Mouse (Mus musculus): ENCODE measurements around the gene Dcun1d5. TPM values are rescaled to one million over a fixed set of nuclear protein-coding genes. Genes with fewer than 3 reads are reported as not detected.
"Not testable (repeated sequence)": the region's sequence is repeated elsewhere in the genome, so short reads cannot be mapped to it uniquely, and the experiment has no call there.

Dcun1d5 gene
- polyA plus RNA-seq, 1 experiment from 2014 or later = 124 TPM

DNA sequence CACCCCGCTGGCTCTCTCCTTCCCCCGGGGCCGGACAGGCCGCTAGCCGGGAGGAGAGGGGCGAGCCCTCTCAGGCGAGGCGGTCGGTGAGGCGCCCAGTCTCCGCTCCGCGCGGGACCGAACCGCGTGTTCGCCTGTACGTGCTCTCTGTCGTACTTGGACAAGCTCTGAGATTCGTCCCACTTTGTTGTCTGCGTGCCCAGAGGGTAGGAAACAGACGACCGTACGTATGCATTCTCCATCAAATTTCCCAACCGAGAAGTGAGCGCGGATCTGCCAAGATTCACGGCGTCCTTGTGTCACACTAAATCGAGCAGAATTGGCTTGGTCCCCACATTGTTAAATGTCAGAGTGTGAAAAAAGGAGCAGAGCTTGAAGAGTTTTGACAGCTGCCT, 574 bp downstream of the Dcun1d5 start:
- WGBS = under 1% methylated on average over 30 of the region's 31 CpGs
- Histone ChIP-seq H3K4me2 (ENCODE audit: low read length) (peak overlapping the region; percentile 86), H3K27ac (ENCODE audit: low read depth) (peak overlapping the region; percentile 92), H3K4me1 (replicated peaks; ENCODE audit: control insufficient read depth, insufficient read depth, low read length) (peaks cover 14% of the 10 kb centered on the region; the same call in 1 of the 2 replicates), H3K4me3 (ENCODE audit: low read depth, low read length) (peak overlapping the region; percentile 57), H3K27me3 (replicated peaks; ENCODE audit: control insufficient read depth, insufficient read depth, low read length) (no peaks in the 10 kb centered on the region), H3K9me3 (ENCODE audit: control insufficient read depth, low read length) (no peaks in the 10 kb centered on the region), H3K9ac (ENCODE audit: low read length) (peak overlapping the region; percentile 91), H3K36me3 (ENCODE audit: control insufficient read depth, insufficient read depth, low read length) (peaks cover 11% of the 10 kb centered on the region)
- ATAC-seq (replicated peaks; ENCODE audit: low FRiP score, low TSS enrichment, low read depth) (peak; percentile 79), DNase-seq (ENCODE audit: low spot score) (peak; percentile 83)

DNA sequence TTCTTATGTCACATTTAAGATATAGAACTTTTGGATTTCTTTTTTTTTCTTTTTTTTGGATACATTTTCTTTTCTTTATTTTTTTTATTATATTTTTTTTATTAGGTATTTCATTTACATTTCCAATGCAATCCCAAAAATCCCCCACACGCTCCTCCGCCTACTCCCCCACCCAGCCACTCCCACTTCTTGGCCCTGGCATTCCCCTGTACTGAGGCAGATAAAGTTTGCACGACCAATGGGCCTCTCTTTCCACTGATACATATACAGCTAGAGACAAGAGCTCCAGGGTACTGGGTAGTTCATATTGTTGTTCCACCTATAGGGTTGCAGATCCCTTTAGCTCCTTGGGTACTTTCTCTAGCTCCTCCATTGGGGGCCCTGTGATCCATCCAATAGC, 6.4 kb downstream of the Dcun1d5 start:
- not testable (repeated sequence) for H3K4me2 ChIP-seq (ENCODE audit: low read length); H3K27me3 ChIP-seq (replicated peaks; ENCODE audit: control insufficient read depth, insufficient read depth, low read length); ATAC-seq (replicated peaks; ENCODE audit: low FRiP score, low TSS enrichment, low read depth); H3K4me1 ChIP-seq (replicated peaks; ENCODE audit: control insufficient read depth, insufficient read depth, low read length); DNase-seq (ENCODE audit: low spot score); H3K4me3 ChIP-seq (ENCODE audit: low read depth, low read length); H3K9me3 ChIP-seq (ENCODE audit: control insufficient read depth, low read length); H3K9ac ChIP-seq (ENCODE audit: low read length); H3K27ac ChIP-seq (ENCODE audit: low read depth)
- H3K36me3 ChIP-seq (ENCODE audit: control insufficient read depth, insufficient read depth, low read length) = peaks cover 14% of the 10 kb centered on the region
- 88% methylated on average over 3 of the region's 3 CpGs for WGBS

GRCm38 (mm10) chr9:7216240-7216639, 31.9 kb downstream of the Dcun1d5 start:
- H3K4me3 ChIP-seq (ENCODE audit: low read depth, low read length) = no peak overlapping the region
- H3K4me2 ChIP-seq (ENCODE audit: low read length) = no peak overlapping the region
- WGBS = 55% methylated on average over 2 of the region's 2 CpGs
- no peaks in the 10 kb centered on the region for H3K9me3 ChIP-seq (ENCODE audit: control insufficient read depth, low read length)
- no peak overlapping the region for H3K27ac ChIP-seq (ENCODE audit: low read depth)
- no peaks in the 10 kb centered on the region for H3K27me3 ChIP-seq (replicated peaks; ENCODE audit: control insufficient read depth, insufficient read depth, low read length)
- ATAC-seq (replicated peaks; ENCODE audit: low FRiP score, low TSS enrichment, low read depth) (no peak), DNase-seq (ENCODE audit: low spot score) (no peak)
- H3K36me3 ChIP-seq (ENCODE audit: control insufficient read depth, insufficient read depth, low read length) = peaks cover 15% of the 10 kb centered on the region
- no peak overlapping the region for H3K9ac ChIP-seq (ENCODE audit: low read length)
- H3K4me1 ChIP-seq (replicated peaks; ENCODE audit: control insufficient read depth, insufficient read depth, low read length) = no peaks in the 10 kb centered on the region

GRCm38 (mm10) chr9:7221024-7221423, 36.7 kb downstream of the Dcun1d5 start:
- H3K4me1 ChIP-seq (replicated peaks; ENCODE audit: control insufficient read depth, insufficient read depth, low read length) = no peaks in the 10 kb centered on the region
- no peak overlapping the region for H3K4me2 ChIP-seq (ENCODE audit: low read length)
- no peak for ATAC-seq (replicated peaks; ENCODE audit: low FRiP score, low TSS enrichment, low read depth)
- H3K9me3 ChIP-seq (ENCODE audit: control insufficient read depth, low read length) = no peaks in the 10 kb centered on the region
- DNase-seq (ENCODE audit: low spot score) = no peak
- H3K9ac ChIP-seq (ENCODE audit: low read length) = no peak overlapping the region
- 84% methylated on average over 5 of the region's 5 CpGs for WGBS
- no peak overlapping the region for H3K27ac ChIP-seq (ENCODE audit: low read depth)
- peaks cover 13% of the 10 kb centered on the region; the same call in 1 of the 2 replicates for H3K36me3 ChIP-seq (ENCODE audit: control insufficient read depth, insufficient read depth, low read length)
- H3K4me3 ChIP-seq (ENCODE audit: low read depth, low read length) = no peak overlapping the region
- no peaks in the 10 kb centered on the region for H3K27me3 ChIP-seq (replicated peaks; ENCODE audit: control insufficient read depth, insufficient read depth, low read length)

GRCm38 (mm10) chr9:7221460-7221859, 37.1 kb downstream of the Dcun1d5 start:
- Histone ChIP-seq H3K27me3 (replicated peaks; ENCODE audit: control insufficient read depth, insufficient read depth, low read length) (no peaks in the 10 kb centered on the region), H3K4me2 (ENCODE audit: low read length) (no peak overlapping the region), H3K36me3 (ENCODE audit: control insufficient read depth, insufficient read depth, low read length) (peaks cover 13% of the 10 kb centered on the region; the same call in 1 of the 2 replicates), H3K4me3 (ENCODE audit: low read depth, low read length) (no peak overlapping the region), H3K9ac (ENCODE audit: low read length) (no peak overlapping the region), H3K4me1 (replicated peaks; ENCODE audit: control insufficient read depth, insufficient read depth, low read length) (no peaks in the 10 kb centered on the region), H3K9me3 (ENCODE audit: control insufficient read depth, low read length) (no peaks in the 10 kb centered on the region), H3K27ac (ENCODE audit: low read depth) (no peak overlapping the region)
- no peak for ATAC-seq (replicated peaks; ENCODE audit: low FRiP score, low TSS enrichment, low read depth)
- no peak for DNase-seq (ENCODE audit: low spot score)
- 73% methylated on average over 7 of the region's 7 CpGs for WGBS

DNA sequence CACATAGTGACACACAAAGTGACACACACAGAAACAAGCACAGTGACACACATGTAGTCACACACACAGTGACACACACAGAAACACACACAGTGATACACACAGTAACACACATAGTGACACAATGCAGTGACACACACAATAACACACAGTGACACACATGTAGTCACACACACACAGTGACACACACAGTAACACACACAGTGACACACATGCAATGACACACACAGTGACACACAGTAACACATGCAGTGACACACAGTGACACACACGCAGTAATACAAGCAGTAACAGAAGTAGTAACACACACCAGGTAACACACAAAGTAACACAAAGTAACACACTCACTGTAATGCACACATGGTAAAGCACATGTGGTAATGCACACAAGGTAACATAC, 54.3 kb downstream of the Dcun1d5 start:
- Histone ChIP-seq H3K27me3 (replicated peaks; ENCODE audit: control insufficient read depth, insufficient read depth, low read length) (no peaks in the 10 kb centered on the region), H3K4me1 (replicated peaks; ENCODE audit: control insufficient read depth, insufficient read depth, low read length) (no peaks in the 10 kb centered on the region), H3K27ac (ENCODE audit: low read depth) (no peak overlapping the region), H3K36me3 (ENCODE audit: control insufficient read depth, insufficient read depth, low read length) (no peaks in the 10 kb centered on the region), H3K9me3 (ENCODE audit: control insufficient read depth, low read length) (no peaks in the 10 kb centered on the region), H3K4me3 (ENCODE audit: low read depth, low read length) (no peak overlapping the region), H3K9ac (ENCODE audit: low read length) (no peak overlapping the region), H3K4me2 (ENCODE audit: low read length) (no peak overlapping the region)
- ATAC-seq (replicated peaks; ENCODE audit: low FRiP score, low TSS enrichment, low read depth) (no peak), DNase-seq (ENCODE audit: low spot score) (no peak)
- 91% methylated on average over 1 of the region's 1 CpGs for WGBS

DNA sequence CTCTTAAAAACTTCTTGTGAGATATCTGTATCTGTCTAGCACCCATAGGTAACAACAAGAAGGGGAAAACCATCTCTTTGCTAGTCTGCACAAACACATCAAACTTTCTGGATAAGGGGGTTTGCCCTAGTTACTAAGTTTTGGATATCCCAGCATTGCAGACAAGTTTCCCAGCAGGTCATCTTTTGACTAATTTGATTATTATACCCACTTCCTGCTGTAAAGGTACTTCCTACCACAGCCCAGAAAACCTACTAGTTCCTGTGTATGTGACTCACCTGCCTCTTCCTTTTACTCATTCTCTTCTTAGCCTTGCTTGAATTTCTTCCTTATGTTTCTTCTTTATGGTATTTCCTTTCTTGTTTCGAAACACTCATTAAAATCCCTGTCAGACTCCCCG, 55.6 kb downstream of the Dcun1d5 start:
- Histone ChIP-seq H3K36me3 (ENCODE audit: control insufficient read depth, insufficient read depth, low read length) (no peaks in the 10 kb centered on the region), H3K4me3 (ENCODE audit: low read depth, low read length) (no peak overlapping the region), H3K9me3 (ENCODE audit: control insufficient read depth, low read length) (no peaks in the 10 kb centered on the region), H3K27ac (ENCODE audit: low read depth) (no peak overlapping the region), H3K4me1 (replicated peaks; ENCODE audit: control insufficient read depth, insufficient read depth, low read length) (no peaks in the 10 kb centered on the region), H3K4me2 (ENCODE audit: low read length) (no peak overlapping the region), H3K27me3 (replicated peaks; ENCODE audit: control insufficient read depth, insufficient read depth, low read length) (no peaks in the 10 kb centered on the region), H3K9ac (ENCODE audit: low read length) (no peak overlapping the region)
- 81% methylated on average over 2 of the region's 2 CpGs for WGBS
- ATAC-seq (replicated peaks; ENCODE audit: low FRiP score, low TSS enrichment, low read depth) = no peak
- DNase-seq (ENCODE audit: low spot score) = no peak

DNA sequence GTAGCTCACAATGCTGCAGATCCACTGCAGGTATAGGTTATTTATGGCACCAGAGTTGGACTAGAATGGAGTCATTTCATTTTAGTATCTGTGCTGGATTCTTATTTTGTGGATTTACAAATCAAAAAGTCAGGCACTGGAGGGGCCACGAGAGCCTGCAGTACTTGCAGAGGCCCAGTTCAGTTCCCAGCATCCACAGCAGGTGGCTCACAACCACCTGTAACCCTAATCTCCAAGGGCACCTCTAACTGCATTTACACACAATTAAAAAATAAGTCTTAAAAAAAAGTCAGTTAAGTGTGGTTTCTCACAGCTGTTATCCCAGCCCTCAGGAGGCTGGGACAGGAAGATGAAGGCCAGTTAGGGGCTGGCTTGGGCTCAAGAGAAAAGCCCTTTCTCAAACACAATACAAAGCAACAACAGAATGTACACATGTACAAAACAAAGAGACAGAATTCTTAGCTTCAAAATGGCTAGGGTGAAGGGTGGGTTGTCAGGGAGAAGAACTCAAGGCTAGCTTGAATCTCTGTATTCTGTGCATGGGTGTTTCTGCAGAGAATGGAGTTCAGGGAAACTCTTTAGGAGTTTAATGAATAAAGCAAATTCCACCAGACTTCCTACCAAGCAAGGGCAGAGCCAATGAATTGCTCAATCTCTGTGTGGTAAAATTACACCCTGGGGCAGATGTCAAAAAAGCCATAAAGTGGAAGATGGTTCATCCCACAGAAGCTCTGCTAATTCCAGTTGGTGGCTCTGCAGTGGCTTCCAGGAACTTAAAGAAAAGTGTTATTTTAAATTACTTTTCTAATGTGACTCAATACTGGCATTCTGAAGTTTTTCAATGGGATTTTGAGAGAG, 68.7 kb downstream of the Dcun1d5 start:
- WGBS = 66% methylated on average over 1 of the region's 1 CpGs
- no peak for ATAC-seq (replicated peaks; ENCODE audit: low FRiP score, low TSS enrichment, low read depth)

More for the DNA sequence above, 68.7 kb downstream of the Dcun1d5 start:
- Histone ChIP-seq H3K9ac (ENCODE audit: low read length) (no peak overlapping the region), H3K4me1 (replicated peaks; ENCODE audit: control insufficient read depth, insufficient read depth, low read length) (no peaks in the 10 kb centered on the region), H3K4me2 (ENCODE audit: low read length) (no peak overlapping the region), H3K4me3 (ENCODE audit: low read depth, low read length) (no peak overlapping the region), H3K36me3 (ENCODE audit: control insufficient read depth, insufficient read depth, low read length) (no peaks in the 10 kb centered on the region), H3K27me3 (replicated peaks; ENCODE audit: control insufficient read depth, insufficient read depth, low read length) (no peaks in the 10 kb centered on the region), H3K27ac (ENCODE audit: low read depth) (no peak overlapping the region), H3K9me3 (ENCODE audit: control insufficient read depth, low read length) (no peaks in the 10 kb centered on the region)
- no peak for DNase-seq (ENCODE audit: low spot score)

Measured in intestine, embryonic 14.5 days (tissue).